Comparison of ENCODE assay signal across 9 mouse cellular contexts in genomic region chr11:117479746-117480145, GRCm38 (mm10). TPM values are rescaled to one million over a fixed set of nuclear protein-coding genes. Genes with fewer than 3 reads are reported as not detected.
A peak's percentile ranks its signal among the peaks of the same experiment; 100 is the strongest.
DNase-seq lines count a peak whose midpoint lies in the region; ATAC-seq lines count a peak whose summit lies in the region.
"Had no signal": no experiment of that assay in that cellular context is flagged by ENCODE, and none has a peak within 500 bp of the region (broad histone marks: within the 10 kb centered on the region; RNA-seq: fewer than 3 reads in every experiment).

No protein-coding gene starts in this region.

- 39% methylated on average over 12 of the region's 12 CpGs for WGBS in embryonic facial prominence, embryonic 11.5 days
- WGBS in midbrain, embryonic 15.5 days, result 34% methylated on average over 12 of the region's 12 CpGs

- H3K27me3 ChIP-seq in embryonic facial prominence, embryonic 11.5 days (ENCODE audit: control insufficient read depth, insufficient read depth, low read length), result no peaks in the 10 kb centered on the region
- H3K27me3 ChIP-seq in midbrain, embryonic 15.5 days (replicated peaks), result no peaks in the 10 kb centered on the region

- no peaks in the 10 kb centered on the region for H3K9me3 ChIP-seq in embryonic facial prominence, embryonic 11.5 days (replicated peaks; ENCODE audit: control insufficient read depth, low read length)
- H3K9me3 ChIP-seq in midbrain, embryonic 15.5 days, result no peaks in the 10 kb centered on the region

- peak; percentile 37 for DNase-seq in gastrocnemius, postnatal 10 days
- DNase-seq in gastrocnemius, postnatal 14 days, result no peak
- DNase-seq in embryonic facial prominence, embryonic 11.5 days (ENCODE audit: low spot score), result no peak
- DNase-seq in heart, postnatal 10 days, result peak; percentile 30 to 41
- DNase-seq in thymus, postnatal 14 days, result no peak
- no peak for DNase-seq in left cerebral cortex, adult 9 months (ENCODE audit: low spot score in 2 of 2)

- peak overlapping the region; percentile 34 for H3K9ac ChIP-seq in embryonic facial prominence, embryonic 11.5 days (replicated peaks; ENCODE audit: low read length)
- peak overlapping the region; percentile 28; the same call in 1 of the 2 replicates for H3K9ac ChIP-seq in midbrain, embryonic 15.5 days

- H3K27ac ChIP-seq in embryonic facial prominence, embryonic 11.5 days (replicated peaks; ENCODE audit: low read depth, low read length), result peak overlapping the region; percentile 96
- peak overlapping the region; percentile 92 for H3K27ac ChIP-seq in midbrain, embryonic 15.5 days

- H3K36me3 ChIP-seq in embryonic facial prominence, embryonic 11.5 days (replicated peaks; ENCODE audit: control insufficient read depth, insufficient read depth, low read depth, low read length), result no peaks in the 10 kb centered on the region
- no peaks in the 10 kb centered on the region for H3K36me3 ChIP-seq in midbrain, embryonic 15.5 days (replicated peaks)

- intact Hi-C loops in gastrocnemius, postnatal 14 days (cut with DNase I; ENCODE audit: low total_unique reads), result no loop called here
- intact Hi-C loops in heart, postnatal 10 days (cut with DNase I), result loop anchor here (2.0 to 10.0 kb wide), 2 partner anchors 15 to 345 kb away; partner anchors contain the start of genes Afmid and Tk1

- no peak overlapping the region for H3K4me3 ChIP-seq in embryonic facial prominence, embryonic 11.5 days (ENCODE audit: low read depth, low read length)
- H3K4me3 ChIP-seq in midbrain, embryonic 15.5 days, result no peak overlapping the region

- ATAC-seq in embryonic facial prominence, embryonic 11.5 days (replicated peaks; ENCODE audit: insufficient number of reproducible peaks, low FRiP score, low TSS enrichment, low read depth), result no peak
- ATAC-seq in midbrain, embryonic 15.5 days (replicated peaks), result 0 out of 2 replicates have a peak, but pooled peaks have one; percentile 2
- ATAC-seq in granulocyte monocyte progenitor cell, adult 5-6 weeks (replicated peaks; ENCODE audit: poor library complexity, severe bottlenecking), result no peak

- H3K4me1 ChIP-seq in embryonic facial prominence, embryonic 11.5 days (ENCODE audit: control insufficient read depth, insufficient read depth, low read length), result peaks cover 20% of the 10 kb centered on the region; the same call in 1 of the 2 replicates
- peaks cover 66% of the 10 kb centered on the region for H3K4me1 ChIP-seq in midbrain, embryonic 15.5 days

- H3K4me2 ChIP-seq in embryonic facial prominence, embryonic 11.5 days (ENCODE audit: low read depth, low read length), result no peak overlapping the region; the same call in 1 of the 2 replicates
- peak overlapping the region; percentile 30 for H3K4me2 ChIP-seq in midbrain, embryonic 15.5 days

RNA-seq across cellular contexts. Expression of gene Gm11733, which starts 4.4 kb away (rescaled TPM):
- total RNA-seq in gastrocnemius, postnatal 10 days (2021), result not detected
- not detected for total RNA-seq in gastrocnemius, postnatal 14 days (2021)
- 0.17 and 0.18 TPM in 2 replicates for polyA plus RNA-seq in embryonic facial prominence, embryonic 11.5 days (2014; fragmentation: Nextera tagmentation; extraction: Ambion mirVana)
- total RNA-seq in heart, postnatal 10 days (2021), result not detected
- not detected in 2 replicates for polyA plus RNA-seq in midbrain, embryonic 15.5 days (2015; fragmentation: Nextera tagmentation; extraction: Ambion mirVana)
- not detected in 2 replicates for total RNA-seq in granulocyte monocyte progenitor cell, adult 5-6 weeks (2014; fragmentation: Nextera tagmentation)
- not detected in 2 replicates for total RNA-seq in granulocyte monocyte progenitor cell, adult 5-6 weeks (2017)
- total RNA-seq: hematopoietic stem cell, adult 5-6 weeks had no signal

Comparison
In these comparisons a context has a peak if more than half of its experiments do, and no peak if none do; other contexts are left out.
1. DNase-seq: peak in gastrocnemius, postnatal 10 days (single experiment) and heart, postnatal 10 days (2 of 2); none in gastrocnemius, postnatal 14 days (single experiment), embryonic facial prominence, embryonic 11.5 days (single experiment), thymus, postnatal 14 days (single experiment) and left cerebral cortex, adult 9 months (0 of 2).